Mouse (Mus musculus) liver, adult 2 months (tissue): ENCODE data around the gene Slc20a1. TPM values are rescaled to one million over a fixed set of nuclear protein-coding genes. Genes with fewer than 3 reads are reported as not detected.

ENCODE experiments used
- DNase-seq: peaks from one replicate; pipeline ENCODE4 v3.0.0-alpha.2; 2011; ENCODE audit warnings: low read depth, low spot score; ENCODE audit errors: extremely low read depth
- H3K27ac ChIP-seq: fragments of 200-500 bp; replicated peaks from 2 replicates; pipeline ENCODE4 v1.5.1; 2012; ENCODE audit warnings: low read depth, mild to moderate bottlenecking, control low read depth, inconsistent platforms, low read length; ENCODE audit not compliant: insufficient read depth
- H3K27me3 ChIP-seq: fragments of 200-500 bp; 2 replicates; pipeline ENCODE4 v1.6.1; 2012; ENCODE audit warnings: mild to moderate bottlenecking, moderate library complexity, low read length, inconsistent platforms; ENCODE audit not compliant: control insufficient read depth, insufficient read depth
- H3K36me3 ChIP-seq: fragments of 200-500 bp; 2 replicates; pipeline ENCODE4 v1.6.1; 2012; ENCODE audit warnings: low read length, inconsistent platforms; ENCODE audit not compliant: control insufficient read depth, insufficient read depth
- H3K4me1 ChIP-seq: fragments of 200-500 bp; 2 replicates; pipeline ENCODE4 v1.6.1; 2011; ENCODE audit warnings: low read length; ENCODE audit not compliant: control insufficient read depth, insufficient read depth
- H3K4me3 ChIP-seq: fragments of 200-500 bp; 2 replicates; pipeline ENCODE4 v1.5.1; 2011; ENCODE audit warnings: low read depth, mild to moderate bottlenecking, control low read depth, low read length, moderate library complexity; ENCODE audit not compliant: insufficient read depth
- H3K79me2 ChIP-seq: fragments of 200-500 bp; 2 replicates; pipeline ENCODE4 v1.6.1; 2012; ENCODE audit warnings: inconsistent platforms, mild to moderate bottlenecking, low read length, moderate library complexity; ENCODE audit not compliant: control insufficient read depth, insufficient read depth
- H3K9ac ChIP-seq: fragments of 200-500 bp; 2 replicates; pipeline ENCODE4 v1.6.1; 2012; ENCODE audit warnings: low read depth, mild to moderate bottlenecking, control low read depth, inconsistent platforms, low read length
- CTCF ChIP-seq: fragments of 200-500 bp; IDR thresholded peaks from 2 replicates; pipeline ENCODE4 v1.5.1; 2011; ENCODE audit warnings: low read depth, low read length, control low read depth
- POLR2A ChIP-seq: fragments of 200-500 bp; IDR thresholded peaks from 2 replicates; pipeline ENCODE4 v1.6.1; 2011; ENCODE audit warnings: low read length, control low read depth; ENCODE audit not compliant: insufficient read depth; ENCODE audit errors: extremely low read depth
- WGBS: fragments of 180-500 bp; shearing (Covaris S2); methylation state at CpG from one replicate; pipeline ENCODE4 v1.1.7; 2018; 5-methylcytosine and 5-hydroxymethylcytosine counted together
- polyA plus RNA-seq: library from polyadenylated mRNA; depleted of rRNA; stranded (reverse); fragments of >200 nt; gene quantifications from 2 replicates; pipeline ENCODE4 v1.2.3, GENCODE M21; 2012
- total RNA-seq: library from RNA; depleted of rRNA; stranded (reverse); fragments of >200 nt; gene quantifications from 2 replicates; pipeline ENCODE4 v1.2.3, GENCODE M21; 2014

Gene Slc20a1
- total and polyA plus RNA-seq, 2 experiments, result 9.4 to 36.0 TPM

DNA sequence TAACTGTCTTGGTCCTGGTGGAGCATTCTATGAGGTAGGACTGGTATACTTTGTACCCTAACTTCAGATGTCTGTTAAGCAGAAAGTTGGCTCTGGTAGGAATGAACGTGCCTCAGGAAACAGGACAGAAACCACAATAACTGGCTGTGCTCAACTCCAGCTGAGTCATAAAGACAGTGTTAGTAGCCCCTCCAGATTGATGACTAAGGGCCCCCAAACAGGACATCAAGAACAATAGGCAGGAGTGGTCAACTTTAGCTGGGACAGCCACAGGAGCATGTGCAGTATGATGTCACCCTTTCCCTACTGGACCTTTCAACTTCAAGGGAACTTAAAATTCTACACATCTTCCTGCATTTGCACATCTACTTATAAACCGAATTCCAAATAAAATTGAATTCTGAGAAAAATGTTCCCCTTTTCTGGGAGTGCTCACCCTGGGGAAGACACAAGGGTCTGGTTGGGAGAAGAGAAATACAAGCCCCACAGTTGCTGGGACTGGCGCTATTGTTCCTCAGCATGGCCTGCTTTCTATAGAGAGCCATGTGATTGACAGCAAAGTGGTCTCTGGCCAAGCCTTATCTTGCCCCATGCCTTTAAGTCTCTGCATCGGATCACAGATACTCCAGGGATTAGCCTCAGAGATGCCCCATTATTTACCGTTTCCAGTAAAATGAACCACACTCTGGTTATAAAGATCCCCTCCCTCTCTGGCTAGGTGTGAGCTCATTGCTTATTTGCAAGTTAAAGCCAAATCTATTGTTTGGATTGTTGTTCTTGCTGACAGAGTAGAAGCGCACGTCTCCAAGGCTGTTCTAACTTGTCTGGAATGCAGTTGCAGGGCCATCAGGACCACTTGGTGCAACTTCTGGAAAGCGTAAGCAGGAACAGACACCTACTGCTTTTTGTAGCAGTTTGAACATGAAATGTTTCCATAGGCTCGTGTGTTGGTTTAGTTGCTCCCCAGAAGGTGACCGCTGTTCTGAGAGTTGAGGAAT lies 31.8 kb upstream of the Slc20a1 start:
- TF ChIP-seq CTCF (no peak), POLR2A (no peak)
- H3K4me1 ChIP-seq, result no peaks in the 10 kb centered on the region
- no peak overlapping the region for H3K9ac ChIP-seq
- 71% methylated on average over 10 of the region's 10 CpGs for WGBS
- H3K27ac ChIP-seq, result no peak overlapping the region
- no peaks in the 10 kb centered on the region for H3K79me2 ChIP-seq
- H3K4me3 ChIP-seq, result no peak overlapping the region
- no peak for DNase-seq
- no peaks in the 10 kb centered on the region for H3K36me3 ChIP-seq
- no peaks in the 10 kb centered on the region for H3K27me3 ChIP-seq

DNA sequence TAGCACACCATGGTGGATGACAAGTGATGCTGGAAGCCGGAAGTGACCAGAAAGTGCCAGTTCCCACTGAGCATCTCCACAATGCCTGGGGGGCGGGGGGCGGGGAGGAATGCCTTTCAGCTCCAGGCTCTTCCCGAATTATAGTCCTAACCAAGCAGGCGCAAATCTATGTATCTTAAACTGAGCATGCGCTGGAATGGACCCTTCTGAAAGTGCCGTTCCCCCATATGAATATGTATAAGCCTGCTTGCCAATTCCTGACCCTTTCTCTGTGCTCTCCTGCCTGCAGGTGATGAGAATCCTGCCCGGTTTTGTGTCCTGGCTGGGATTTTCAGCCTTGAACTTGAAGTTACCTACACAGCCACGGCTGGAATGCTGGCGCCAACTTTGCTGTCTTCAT lies 25.2 kb upstream of the Slc20a1 start:
- Histone ChIP-seq H3K4me1 (no peaks in the 10 kb centered on the region), H3K36me3 (no peaks in the 10 kb centered on the region), H3K9ac (no peak overlapping the region), H3K79me2 (no peaks in the 10 kb centered on the region), H3K27ac (no peak overlapping the region), H3K4me3 (no peak overlapping the region), H3K27me3 (no peaks in the 10 kb centered on the region)
- no peak for DNase-seq
- no peak for TF ChIP-seq POLR2A
- no peak for TF ChIP-seq CTCF
- 56% methylated on average over 10 of the region's 10 CpGs for WGBS

DNA sequence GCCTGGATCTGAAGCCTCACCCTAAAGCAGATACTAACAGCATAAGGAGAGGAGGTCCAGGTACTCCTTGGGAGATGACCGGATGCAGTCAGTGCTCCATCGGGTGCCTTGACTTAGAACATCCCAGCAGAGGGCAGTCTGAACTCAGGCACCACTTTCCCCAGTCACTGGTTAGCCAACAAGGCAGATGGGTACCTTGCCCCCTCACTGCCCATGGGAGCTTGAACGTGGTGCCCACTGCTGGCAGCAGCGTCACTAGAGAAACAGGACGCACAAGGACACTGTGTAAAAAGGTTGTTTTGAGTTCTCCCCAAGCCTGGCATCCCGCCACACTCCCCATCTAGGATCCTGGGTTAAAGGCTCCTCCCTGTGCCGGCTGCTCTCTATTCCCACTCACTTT lies 24.1 kb upstream of the Slc20a1 start:
- 33% methylated on average over 7 of the region's 7 CpGs for WGBS
- TF ChIP-seq CTCF (peak; percentile 89), POLR2A (no peak)
- H3K27me3 ChIP-seq, result no peaks in the 10 kb centered on the region
- no peaks in the 10 kb centered on the region for H3K36me3 ChIP-seq
- H3K79me2 ChIP-seq, result no peaks in the 10 kb centered on the region
- no peaks in the 10 kb centered on the region for H3K4me1 ChIP-seq
- no peak overlapping the region for H3K9ac ChIP-seq
- H3K27ac ChIP-seq, result no peak overlapping the region
- peak; percentile 33 for DNase-seq
- H3K4me3 ChIP-seq, result no peak overlapping the region

DNA sequence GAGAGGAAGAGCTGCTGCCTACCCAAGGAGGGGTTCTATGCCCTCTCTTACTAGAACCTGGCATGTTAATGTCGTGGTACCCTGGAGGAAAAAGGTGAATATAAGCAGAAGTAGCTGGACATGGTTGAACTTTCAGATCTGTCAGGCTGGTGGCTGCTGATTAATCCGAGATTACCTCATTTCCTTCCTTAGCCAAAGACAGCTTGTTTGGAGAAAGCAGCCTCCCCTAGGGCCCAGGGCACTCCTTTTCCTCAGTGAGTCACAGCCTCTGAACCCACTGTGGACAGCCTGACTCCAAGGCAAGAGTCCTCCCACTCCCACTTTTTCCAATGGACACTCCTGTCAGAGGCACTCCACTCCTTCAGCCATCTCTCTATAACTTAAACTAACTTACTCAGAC lies 22.9 kb upstream of the Slc20a1 start:
- no peak for TF ChIP-seq POLR2A
- TF ChIP-seq CTCF, result no peak
- no peak overlapping the region for H3K9ac ChIP-seq
- H3K79me2 ChIP-seq, result no peaks in the 10 kb centered on the region
- H3K27me3 ChIP-seq, result no peaks in the 10 kb centered on the region
- 42% methylated on average over 2 of the region's 2 CpGs for WGBS
- H3K36me3 ChIP-seq, result no peaks in the 10 kb centered on the region
- no peaks in the 10 kb centered on the region; the same call in 1 of the 2 replicates for H3K4me1 ChIP-seq
- no peak for DNase-seq
- H3K27ac ChIP-seq, result no peak overlapping the region
- no peak overlapping the region for H3K4me3 ChIP-seq

DNA sequence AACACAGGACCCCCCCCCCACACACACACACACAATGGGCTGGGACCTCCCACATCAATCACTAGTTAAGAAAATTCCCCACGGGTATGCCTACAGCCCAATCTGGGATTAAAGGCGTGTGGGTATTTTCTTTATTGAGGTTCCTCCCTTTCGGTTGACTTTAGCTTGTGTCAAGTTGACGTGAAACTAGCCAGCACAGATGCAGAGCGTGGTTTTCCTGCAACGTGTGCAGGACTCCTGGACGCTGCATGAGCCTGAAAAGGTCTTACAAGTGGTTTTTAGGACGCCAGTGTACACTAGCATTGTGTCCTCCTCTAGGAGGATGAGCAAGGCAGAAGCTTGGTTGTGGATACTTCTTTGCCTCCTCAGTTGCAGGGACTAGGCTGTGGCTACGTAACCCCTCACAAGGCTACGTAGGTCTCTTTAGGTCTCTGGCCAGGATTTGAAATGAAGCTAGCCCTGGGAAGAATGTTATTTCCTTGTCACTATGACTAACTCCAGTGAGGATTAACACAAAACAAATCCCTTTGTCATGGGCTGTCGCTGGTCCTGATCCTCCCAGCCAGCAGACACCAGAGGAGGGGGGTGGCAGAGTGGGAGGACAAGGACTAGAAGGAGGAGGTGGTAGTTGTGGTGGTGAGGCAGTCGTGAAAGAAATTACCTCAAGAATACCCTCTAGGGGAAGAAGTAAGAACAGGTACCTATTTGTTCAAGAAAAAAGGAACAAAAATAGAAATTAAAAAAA lies 21.7 kb upstream of the Slc20a1 start:
- WGBS, result 88% methylated on average over 12 of the region's 12 CpGs
- H3K4me3 ChIP-seq, result no peak overlapping the region
- no peaks in the 10 kb centered on the region for H3K36me3 ChIP-seq
- DNase-seq, result no peak
- H3K27me3 ChIP-seq, result no peaks in the 10 kb centered on the region
- no peak overlapping the region for H3K9ac ChIP-seq
- H3K4me1 ChIP-seq, result no peaks in the 10 kb centered on the region; the same call in 1 of the 2 replicates
- no peak for TF ChIP-seq POLR2A
- TF ChIP-seq CTCF, result no peak
- H3K79me2 ChIP-seq, result no peaks in the 10 kb centered on the region
- H3K27ac ChIP-seq, result no peak overlapping the region

DNA sequence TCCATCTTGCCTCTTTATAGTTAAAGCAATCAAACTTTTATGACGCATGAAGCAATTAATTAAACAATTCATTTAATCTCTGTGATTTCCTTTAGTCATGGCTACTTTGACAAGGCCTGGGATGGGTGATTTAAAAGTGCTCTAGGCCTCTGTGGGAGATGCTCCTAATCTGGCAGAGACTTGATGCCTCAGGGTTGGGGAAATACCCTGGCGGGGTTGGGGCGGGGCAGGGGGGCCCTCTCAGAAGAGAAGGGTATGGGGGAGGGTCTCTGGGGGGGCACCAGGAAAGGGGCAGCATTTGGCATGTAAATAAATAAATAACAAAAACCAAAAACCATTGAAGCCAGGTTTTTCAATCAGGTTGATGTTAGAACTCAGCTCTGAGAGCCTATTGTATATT lies 20.9 kb upstream of the Slc20a1 start:
- H3K27ac ChIP-seq, result no peak overlapping the region
- no peaks in the 10 kb centered on the region; the same call in 1 of the 2 replicates for H3K4me1 ChIP-seq
- H3K79me2 ChIP-seq, result no peaks in the 10 kb centered on the region
- no peak for DNase-seq
- TF ChIP-seq POLR2A (no peak), CTCF (no peak)
- no peak overlapping the region for H3K4me3 ChIP-seq
- 90% methylated on average over 3 of the region's 3 CpGs for WGBS
- no peak overlapping the region for H3K9ac ChIP-seq
- no peaks in the 10 kb centered on the region for H3K36me3 ChIP-seq
- no peaks in the 10 kb centered on the region for H3K27me3 ChIP-seq
